Mouse (Mus musculus) liver, embryonic 18 days (tissue): ENCODE measurements around the gene Zfp986. TPM values are rescaled to one million over a fixed set of nuclear protein-coding genes. Genes with fewer than 3 reads are reported as not detected.

Experiments used
- polyA plus RNA-seq: library from polyadenylated mRNA; depleted of rRNA; stranded (reverse); fragments of >200 nt; gene quantifications from 2 replicates; pipeline ENCODE4 v1.2.3, GENCODE M21; 2012; rRNA removed

Gene Zfp986
- polyA plus RNA-seq = not detected in 2 replicates

GRCm38 (mm10) chr4:145868494-145868893 is at the start of gene Zfp986:
Zfp986 (plus strand) TSS chr4:145868794.

Other genes with a start within 250 kb of the Zfp986 start
- not detected in 2 replicates for gene Zfp980, start 198.1 kb upstream of the Zfp986 start, polyA plus RNA-seq
- gene Zfp987, start 228.5 kb downstream of the Zfp986 start, polyA plus RNA-seq = 0.04 and 0.08 TPM in 2 replicates